Mouse (Mus musculus): Measurements from ENCODE around the gene Rad54l.

Gene Rad54l

GRCm38 (mm10) chr4:116123602-116124519 is at the start of gene Rad54l, which contains the start of gene Pomgnt1:
TSS of gene Rad54l (minus strand) at chr4:116123690.
TSS of gene Pomgnt1 (plus strand) at chr4:116123840.
- DNase-seq (ENCODE audit: low spot score in 2 of 2), result peak; percentile 58 to 70

DNA sequence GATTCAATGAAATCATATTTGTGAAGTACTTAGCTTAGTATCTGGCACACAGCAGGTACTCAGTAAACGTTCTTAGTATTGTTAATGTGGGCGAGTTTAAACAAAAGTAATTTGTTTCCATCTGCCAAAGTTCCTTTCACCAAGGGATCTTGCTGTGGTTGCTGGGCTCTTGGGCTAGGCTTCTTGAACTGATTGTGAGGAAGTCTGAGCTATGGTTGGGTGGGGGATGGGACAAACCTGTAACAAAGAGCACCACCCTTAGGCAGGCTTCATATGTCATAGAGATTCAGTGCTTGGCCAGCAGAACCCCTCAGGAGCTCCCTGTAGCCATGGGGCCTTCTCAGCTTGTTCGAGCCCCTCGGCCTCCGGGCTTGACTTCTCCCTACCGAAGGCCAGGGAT is 49.6 kb upstream of the Rad54l start, which contains the start of the genes 1700042G07Rik and Gm49337:
1700042G07Rik (plus strand) TSS at position 301 of the 400 bp plus-strand sequence.
Gm49337 (plus strand) TSS at position 313 of the 400 bp plus-strand sequence.
- no peak for DNase-seq (ENCODE audit: low spot score in 2 of 2)

DNA sequence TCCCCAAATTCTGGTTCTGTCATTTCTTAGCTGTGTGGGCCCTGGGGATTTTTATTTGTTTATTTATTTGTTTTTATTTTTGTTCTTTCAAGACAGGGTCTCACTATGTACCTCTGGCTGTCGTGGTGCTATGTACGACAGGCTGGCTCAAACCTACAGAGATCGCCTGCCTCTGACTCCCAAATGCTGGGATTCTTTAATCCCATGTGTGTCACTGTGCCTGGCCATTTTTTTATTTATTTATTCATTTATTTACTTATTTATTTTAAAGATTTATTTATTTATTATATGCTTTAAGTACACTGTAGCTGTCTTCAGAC is 45.8 kb upstream of the Rad54l start:
- no peak for DNase-seq (ENCODE audit: low spot score in 2 of 2)

GRCm38 (mm10) chr4:116168617-116169352 is 45.3 kb upstream of the Rad54l start:
- DNase-seq (ENCODE audit: low spot score in 2 of 2), result peak; percentile 30 to 68

DNA sequence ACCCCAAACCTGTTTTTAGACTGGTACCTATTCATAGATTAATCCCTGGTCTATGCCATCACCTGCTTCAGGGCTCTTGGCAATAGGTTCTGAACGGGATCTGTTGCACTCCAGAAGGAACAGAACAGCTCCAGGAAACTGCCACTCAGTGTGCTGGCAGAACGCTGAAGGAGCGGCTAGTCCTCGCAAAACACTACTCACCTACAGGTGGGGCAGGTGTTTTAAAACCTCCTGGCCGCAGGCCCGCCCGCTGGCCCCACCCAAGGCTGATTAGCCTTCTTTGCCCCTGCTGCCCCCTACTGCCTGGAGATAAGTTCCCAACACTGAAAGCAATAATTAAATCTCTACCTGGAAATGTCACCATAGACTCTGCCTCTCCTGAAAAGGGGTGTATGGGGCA is 43.9 kb upstream of the Rad54l start, which contains the start of gene Tspan1:
Tspan1 (minus strand) TSS at position 198 of the 400 bp plus-strand sequence.
- no peak for DNase-seq (ENCODE audit: low spot score in 2 of 2)

GRCm38 (mm10) chr4:116165708-116166407 is 42.4 kb upstream of the Rad54l start:
- no peak for DNase-seq (ENCODE audit: low spot score in 2 of 2)

- DNase-seq (ENCODE audit: low spot score in 2 of 2), result no peak
These were observed 41.5 kb upstream of the Rad54l start for GRCm38 (mm10) chr4:116164759-116165554.

GRCm38 (mm10) chr4:116162142-116162541 is 38.7 kb upstream of the Rad54l start:
- DNase-seq (ENCODE audit: low spot score in 2 of 2), result no peak

DNA sequence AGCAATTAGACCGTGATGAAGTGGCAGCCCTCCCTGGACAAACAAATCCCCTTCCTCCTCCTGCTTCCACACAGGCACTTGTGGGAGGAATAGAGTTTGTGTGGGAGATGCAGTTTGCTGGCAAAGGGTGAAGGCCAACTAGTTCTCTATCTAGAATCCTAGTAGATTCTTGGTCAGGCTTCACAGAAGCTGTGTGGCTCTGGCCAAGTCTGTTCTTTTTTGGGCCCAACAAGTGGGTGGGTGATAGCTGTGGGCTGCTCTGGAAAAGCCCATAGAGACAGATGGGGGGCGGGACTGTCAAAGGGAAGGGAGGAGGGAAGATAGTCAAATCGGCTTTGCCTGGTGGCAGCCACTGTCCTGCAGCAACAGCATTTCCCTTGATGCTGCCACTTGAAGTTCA is 37.3 kb upstream of the Rad54l start:
- no peak for DNase-seq (ENCODE audit: low spot score in 2 of 2)

DNA sequence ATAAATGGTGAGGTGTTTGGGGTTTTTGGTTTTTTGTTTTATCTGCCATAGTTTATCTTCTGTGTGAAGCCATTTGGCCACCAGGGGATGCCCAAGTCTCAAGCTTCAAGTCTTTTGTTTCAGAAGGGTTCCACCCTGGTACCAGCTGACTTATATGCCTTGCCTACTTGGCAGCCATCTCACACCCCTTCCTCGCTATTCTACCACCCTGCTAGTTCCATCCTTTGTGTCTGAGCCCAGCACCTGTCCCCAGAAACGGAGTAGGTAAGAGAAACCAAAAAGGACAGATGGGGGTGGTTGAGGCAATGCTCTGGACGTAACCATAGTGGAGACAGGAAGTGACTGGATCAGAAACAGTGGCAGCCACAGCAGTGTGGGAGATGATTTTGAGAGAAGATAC is 36.4 kb upstream of the Rad54l start:
- no peak for DNase-seq (ENCODE audit: low spot score in 2 of 2)

DNA sequence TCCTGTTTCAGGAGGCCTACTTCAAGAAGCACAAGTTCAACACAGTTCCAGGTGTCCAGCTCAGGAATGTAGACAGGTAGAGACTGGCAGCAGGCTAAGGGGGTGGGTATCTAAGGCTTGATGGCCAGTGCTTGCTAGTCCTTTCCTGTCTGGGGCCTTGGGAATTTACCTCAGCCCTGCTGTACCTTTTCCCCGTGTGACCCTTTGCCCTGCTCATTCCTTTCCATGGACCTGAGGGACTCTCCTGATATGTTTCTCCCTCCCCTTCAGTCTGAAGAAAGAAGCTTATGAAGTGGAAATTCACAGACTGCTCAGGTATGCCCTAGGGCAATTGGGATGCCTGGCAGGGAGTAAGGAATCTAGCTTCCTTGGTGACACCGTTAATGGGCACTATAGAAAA is 34.4 kb upstream of the Rad54l start:
- DNase-seq (ENCODE audit: low spot score in 2 of 2), result no peak

- DNase-seq (ENCODE audit: low spot score in 2 of 2), result no peak
These were observed 29.2 kb upstream of the Rad54l start for GRCm38 (mm10) chr4:116152702-116153101.

DNA sequence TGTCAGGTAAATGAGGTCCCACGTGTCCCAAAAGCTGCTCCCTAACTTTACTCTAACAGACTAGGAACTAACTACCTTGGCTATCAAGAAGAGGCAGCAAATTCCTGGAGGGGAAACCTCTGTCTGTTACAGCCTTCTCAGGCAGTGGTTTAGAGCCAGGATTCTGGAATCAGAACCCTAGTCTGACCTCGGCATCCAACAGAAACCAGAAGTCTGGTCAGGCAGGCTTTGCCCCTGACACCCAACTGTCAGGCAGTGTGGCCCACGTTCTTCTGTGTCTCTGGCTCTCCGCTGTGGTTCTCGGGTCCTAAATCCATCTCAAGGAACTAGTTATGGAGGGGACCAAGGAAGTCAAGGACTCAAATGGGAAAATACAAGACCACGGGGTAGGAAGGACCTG is 27.7 kb upstream of the Rad54l start, which contains the start of gene Lurap1:
Lurap1 (minus strand) TSS at position 101 of the 400 bp plus-strand sequence.
- DNase-seq (ENCODE audit: low spot score in 2 of 2), result no peak

GRCm38 (mm10) chr4:116150862-116151221 is 27.4 kb upstream of the Rad54l start:
- no peak for DNase-seq (ENCODE audit: low spot score in 2 of 2)

GRCm38 (mm10) chr4:116150156-116150861 is 26.8 kb upstream of the Rad54l start:
- peak; percentile 41 to 62 for DNase-seq (ENCODE audit: low spot score in 2 of 2)

- DNase-seq (ENCODE audit: low spot score in 2 of 2), result no peak
These were observed 26.3 kb upstream of the Rad54l start for GRCm38 (mm10) chr4:116149812-116150155.

DNA sequence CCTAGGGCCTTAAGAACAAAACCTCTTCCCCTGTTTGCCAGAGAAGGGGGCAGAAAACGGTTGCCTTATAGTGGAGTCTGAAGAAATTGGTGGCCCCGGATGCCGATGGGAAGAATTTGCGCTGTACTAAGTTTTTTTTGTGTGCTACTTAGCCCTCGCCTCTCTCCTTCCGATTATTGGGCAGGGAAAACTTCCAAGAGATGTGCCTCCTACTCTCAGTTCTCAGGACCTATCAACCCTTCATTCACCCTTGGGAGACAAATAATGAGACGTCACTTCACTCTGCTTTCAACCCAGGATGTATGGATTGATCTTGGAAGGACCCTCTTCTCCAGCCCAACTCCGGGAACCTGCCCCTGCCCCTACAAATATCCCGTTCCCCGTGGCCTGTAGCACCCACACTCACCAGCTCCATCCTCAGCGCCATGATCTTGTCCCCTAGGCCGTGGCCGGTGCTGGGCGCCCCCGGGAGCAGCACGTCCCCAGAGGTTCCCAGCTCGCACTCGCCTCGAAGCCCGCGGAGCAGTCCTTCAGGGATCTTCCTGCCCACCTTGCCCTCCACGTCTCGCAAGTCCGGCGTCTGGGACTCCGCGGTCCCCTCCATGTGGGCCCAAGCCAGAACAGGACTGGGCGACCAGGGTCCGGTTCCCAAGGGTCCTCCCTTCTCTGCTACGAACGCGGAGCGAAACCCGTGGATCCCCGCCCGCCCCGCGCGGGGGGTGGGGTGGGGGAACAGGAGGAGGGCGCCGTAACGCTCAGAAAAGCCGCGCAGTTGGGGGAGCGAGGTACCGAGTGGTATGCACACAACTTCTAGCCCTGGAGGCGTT is 20.6 kb upstream of the Rad54l start:
- peak in 1 of 2 experiments; percentile 33 for DNase-seq (ENCODE audit: low spot score in 2 of 2)

DNA sequence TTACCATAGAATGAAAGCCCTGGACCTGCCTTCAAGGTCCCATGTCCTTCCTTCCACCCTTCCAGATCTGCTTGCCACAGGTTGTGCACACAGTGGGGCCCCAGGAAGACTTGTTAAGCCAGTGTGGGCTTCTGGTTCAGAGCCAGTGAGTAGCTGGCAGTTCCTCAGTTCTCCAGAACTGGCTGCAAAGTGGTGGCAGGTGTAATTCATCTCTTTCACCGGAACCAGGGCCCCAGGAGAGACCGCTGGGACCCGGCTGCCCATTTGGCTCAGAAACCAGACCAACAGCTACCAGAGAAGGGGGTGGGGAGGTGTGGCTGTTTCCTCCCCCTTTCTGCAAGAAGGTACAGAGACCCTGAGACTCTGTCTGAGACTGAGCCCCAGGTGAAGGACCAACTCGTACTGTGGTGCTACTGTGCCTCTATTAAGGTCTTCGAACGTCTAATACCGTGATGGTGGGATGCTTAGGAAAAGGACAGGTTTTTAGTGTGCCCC is 19.9 kb upstream of the Rad54l start:
- DNase-seq (ENCODE audit: low spot score in 2 of 2), result no peak

DNA sequence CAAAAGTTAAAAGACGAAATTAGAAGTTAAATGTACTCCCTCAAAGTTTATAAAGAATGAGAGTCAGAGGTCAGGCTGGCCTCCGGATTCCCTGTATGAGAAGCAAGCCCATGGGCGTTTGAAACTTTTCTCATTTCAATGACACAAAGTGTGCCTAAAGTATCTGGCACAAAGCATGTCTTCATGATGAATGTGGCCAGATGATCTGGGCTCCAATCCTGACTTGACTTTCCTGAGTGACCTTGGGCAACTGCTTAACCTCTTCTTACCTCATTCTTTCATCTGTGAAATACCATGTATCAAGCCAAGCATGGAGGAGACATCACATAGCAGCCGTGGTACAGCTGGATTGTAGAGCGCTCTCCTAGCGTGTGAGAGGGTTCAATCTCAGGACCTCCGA is 18.8 kb upstream of the Rad54l start:
- DNase-seq (ENCODE audit: low spot score in 2 of 2), result no peak
